Mouse (Mus musculus): Measurements from ENCODE around the gene Txndc11. TPM values are rescaled to one million over a fixed set of nuclear protein-coding genes. Genes with fewer than 3 reads are reported as not detected.
A peak's percentile ranks its signal among the peaks of the same experiment; 100 is the strongest.

The Txndc11 gene
- polyA plus RNA-seq, 1 experiment from 2014 or later, result 30.5 TPM

DNA sequence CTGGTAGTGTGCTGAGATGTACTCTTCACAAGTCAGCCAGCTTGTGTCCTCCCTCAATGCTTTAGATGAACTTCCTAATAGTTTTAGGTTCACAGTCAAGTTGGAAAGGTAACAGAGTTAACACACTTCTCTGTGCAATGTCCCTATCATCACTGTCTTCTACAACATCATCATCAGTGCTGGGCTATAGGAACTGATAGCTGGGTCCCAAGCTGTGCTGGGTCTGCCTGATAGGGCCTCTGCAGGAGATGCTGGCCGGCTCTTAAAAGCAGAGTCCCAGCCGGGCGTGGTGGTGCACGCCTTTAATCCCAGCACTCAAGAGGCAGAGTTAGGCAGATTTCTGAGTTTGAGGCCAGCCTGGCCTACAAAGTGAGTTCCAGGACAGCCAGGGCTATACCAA is 103.6 kb downstream of the Txndc11 start:
- ATAC-seq (replicated peaks; ENCODE audit: low FRiP score) (no peak), DNase-seq (ENCODE audit: low spot score) (no peak)
- WGBS, result 79% methylated on average over 4 of the region's 4 CpGs
- H3K9me3 ChIP-seq (ENCODE audit: control insufficient read depth, low read length), result no peaks in the 10 kb centered on the region
- no peak overlapping the region for H3K27ac ChIP-seq (ENCODE audit: low read depth, low read length)
- no peaks in the 10 kb centered on the region for H3K4me1 ChIP-seq (replicated peaks; ENCODE audit: control insufficient read depth, insufficient read depth, low read length)
- no peak overlapping the region for H3K4me2 ChIP-seq (ENCODE audit: low read depth, low read length, severe bottlenecking)
- no peaks in the 10 kb centered on the region for H3K27me3 ChIP-seq (ENCODE audit: control insufficient read depth, insufficient read depth, low read length)
- no peak overlapping the region for H3K4me3 ChIP-seq (ENCODE audit: low read depth, low read length)
- no peaks in the 10 kb centered on the region for H3K36me3 ChIP-seq (ENCODE audit: control insufficient read depth, insufficient read depth, low read length)
- H3K9ac ChIP-seq (ENCODE audit: low read length), result no peak overlapping the region

DNA sequence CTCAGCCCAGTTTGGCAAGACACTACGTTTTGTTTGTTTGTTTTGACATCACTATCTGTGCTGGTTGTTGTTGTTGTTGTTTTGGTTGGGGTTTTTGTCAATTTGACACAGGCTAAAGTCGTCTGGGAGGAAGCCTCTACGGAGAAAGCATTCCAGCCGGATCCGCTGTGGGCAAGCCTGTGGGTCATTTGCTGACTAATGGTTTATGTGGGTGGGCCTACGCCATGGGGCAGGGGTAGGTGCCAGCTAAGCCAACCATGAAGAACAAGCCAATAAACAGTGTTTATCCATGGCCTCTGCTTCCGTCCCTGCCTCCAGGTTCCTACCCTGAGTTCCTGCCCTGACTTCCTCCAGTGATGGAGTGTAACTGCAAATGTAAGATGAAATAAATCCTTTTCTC is 106.2 kb downstream of the Txndc11 start:
- H3K9me3 ChIP-seq (ENCODE audit: control insufficient read depth, low read length), result no peaks in the 10 kb centered on the region
- no peak for DNase-seq (ENCODE audit: low spot score)
- WGBS, result 84% methylated on average over 7 of the region's 7 CpGs
- no peak overlapping the region for H3K27ac ChIP-seq (ENCODE audit: low read depth, low read length)
- no peak overlapping the region for H3K9ac ChIP-seq (ENCODE audit: low read length)
- no peak for ATAC-seq (replicated peaks; ENCODE audit: low FRiP score)
- no peak overlapping the region for H3K4me2 ChIP-seq (ENCODE audit: low read depth, low read length, severe bottlenecking)
- H3K4me3 ChIP-seq (ENCODE audit: low read depth, low read length), result no peak overlapping the region
- H3K36me3 ChIP-seq (ENCODE audit: control insufficient read depth, insufficient read depth, low read length), result no peaks in the 10 kb centered on the region
- no peaks in the 10 kb centered on the region for H3K4me1 ChIP-seq (replicated peaks; ENCODE audit: control insufficient read depth, insufficient read depth, low read length)
- no peaks in the 10 kb centered on the region for H3K27me3 ChIP-seq (ENCODE audit: control insufficient read depth, insufficient read depth, low read length)

Small RNA genes lying within 50 kb of the gene (microRNA-seq; reads per million reads assigned to microRNA genes)
- gene Gm23935 (ENCODE audit: insufficient number of aligned reads), result 221 reads per million, percentile 45 among the genes with 10 or more reads in this experiment

Other genes with a start within 250 kb of the Txndc11 start
- 95.9 and 104 TPM in 2 replicates for gene Snn, start 73.7 kb downstream of the Txndc11 start, polyA plus RNA-seq (2014; fragmentation: Nextera tagmentation; extraction: Ambion mirVana)
- gene Litaf, start 68.5 kb downstream of the Txndc11 start, polyA plus RNA-seq (2014; fragmentation: Nextera tagmentation; extraction: Ambion mirVana), result 52.0 and 57.4 TPM in 2 replicates
- 91.2 and 100 TPM in 2 replicates for gene Zc3h7a, start 41.7 kb upstream of the Txndc11 start, polyA plus RNA-seq (2014; fragmentation: Nextera tagmentation; extraction: Ambion mirVana)
- gene Rsl1d1, start 68.7 kb upstream of the Txndc11 start, polyA plus RNA-seq (2014; fragmentation: Nextera tagmentation; extraction: Ambion mirVana), result 254 and 263 TPM in 2 replicates
- 107 and 111 TPM in 2 replicates for gene Gspt1, start 119.7 kb upstream of the Txndc11 start, polyA plus RNA-seq (2014; fragmentation: Nextera tagmentation; extraction: Ambion mirVana)
- 0.35 TPM in 1 of 2 replicates, not detected in the other for gene Tnfrsf17, start 179.2 kb upstream of the Txndc11 start, polyA plus RNA-seq (2014; fragmentation: Nextera tagmentation; extraction: Ambion mirVana)
- 12.5 and 13.5 TPM in 2 replicates for gene Snx29, start 188.3 kb upstream of the Txndc11 start, polyA plus RNA-seq (2014; fragmentation: Nextera tagmentation; extraction: Ambion mirVana)